Mouse (Mus musculus): ENCODE data around the gene Tmem161a.
"Not testable (repeated sequence)": the region's sequence is repeated elsewhere in the genome, so short reads cannot be mapped to it uniquely, and the experiment has no call there.

The Tmem161a gene

GRCm38 (mm10) chr8:70210538-70210937 lies 38.4 kb downstream of the Tmem161a start:
- no peak for DNase-seq (ENCODE audit: low spot score in 2 of 2)

- no peak for DNase-seq (ENCODE audit: low spot score in 2 of 2)
Measured at GRCm38 (mm10) chr8:70211275-70211674, 39.1 kb downstream of the Tmem161a start.

GRCm38 (mm10) chr8:70211726-70212111 lies 39.6 kb downstream of the Tmem161a start:
- DNase-seq (ENCODE audit: low spot score in 2 of 2), result peak in 1 of 2 experiments; percentile 55

GRCm38 (mm10) chr8:70212112-70213055 lies 40.2 kb downstream of the Tmem161a start, which contains the start of gene Slc25a42:
Gene Slc25a42 (minus strand): TSS chr8:70212305.
- peak; percentile 95 to 96 for DNase-seq (ENCODE audit: low spot score in 2 of 2)

GRCm38 (mm10) chr8:70214411-70214810 lies 42.3 kb downstream of the Tmem161a start:
- DNase-seq (ENCODE audit: low spot score in 2 of 2), result no peak

GRCm38 (mm10) chr8:70215092-70215491 lies 42.9 kb downstream of the Tmem161a start:
- no peak for DNase-seq (ENCODE audit: low spot score in 2 of 2)

GRCm38 (mm10) chr8:70216161-70216560 lies 44.0 kb downstream of the Tmem161a start:
- not testable (repeated sequence) for DNase-seq (ENCODE audit: low spot score in 2 of 2)

GRCm38 (mm10) chr8:70216566-70216965 lies 44.4 kb downstream of the Tmem161a start:
- DNase-seq (ENCODE audit: low spot score in 2 of 2), result no peak

GRCm38 (mm10) chr8:70217441-70217840 lies 45.3 kb downstream of the Tmem161a start:
- DNase-seq (ENCODE audit: low spot score in 2 of 2), result no peak

- no peak for DNase-seq (ENCODE audit: low spot score in 2 of 2)
Measured at GRCm38 (mm10) chr8:70219107-70219684, 47.0 kb downstream of the Tmem161a start.

- no peak for DNase-seq (ENCODE audit: low spot score in 2 of 2)
Measured at GRCm38 (mm10) chr8:70220236-70220840, 48.2 kb downstream of the Tmem161a start.

- DNase-seq (ENCODE audit: low spot score in 2 of 2), result no peak
Measured at GRCm38 (mm10) chr8:70220911-70221310, 48.8 kb downstream of the Tmem161a start.

GRCm38 (mm10) chr8:70222041-70222440 lies 49.9 kb downstream of the Tmem161a start:
- DNase-seq (ENCODE audit: low spot score in 2 of 2), result no peak

GRCm38 (mm10) chr8:70223341-70223740 lies 51.2 kb downstream of the Tmem161a start:
- DNase-seq (ENCODE audit: low spot score in 2 of 2), result peak in 1 of 2 experiments; percentile 32

GRCm38 (mm10) chr8:70227997-70228396 lies 55.8 kb downstream of the Tmem161a start:
- DNase-seq (ENCODE audit: low spot score in 2 of 2), result no peak

- no peak for DNase-seq (ENCODE audit: low spot score in 2 of 2)
Measured at GRCm38 (mm10) chr8:70230837-70231236, 58.7 kb downstream of the Tmem161a start.

All from spleen, postnatal 4 days (tissue).